Mouse (Mus musculus) liver, postnatal 0 days (tissue): ENCODE data around the gene Btbd9.

Experiments used
- CTCF ChIP-seq: sonication (generic); IDR thresholded peaks from 2 replicates; pipeline ENCODE4 v1.5.1; 2016; ENCODE audit warnings: antibody characterized with exemption, low read depth
- EP300 ChIP-seq: IDR thresholded peaks from 2 replicates; pipeline ENCODE4 v1.6.1; 2016; ENCODE audit warnings: antibody characterized with exemption, low read depth, mild to moderate bottlenecking

DNA sequence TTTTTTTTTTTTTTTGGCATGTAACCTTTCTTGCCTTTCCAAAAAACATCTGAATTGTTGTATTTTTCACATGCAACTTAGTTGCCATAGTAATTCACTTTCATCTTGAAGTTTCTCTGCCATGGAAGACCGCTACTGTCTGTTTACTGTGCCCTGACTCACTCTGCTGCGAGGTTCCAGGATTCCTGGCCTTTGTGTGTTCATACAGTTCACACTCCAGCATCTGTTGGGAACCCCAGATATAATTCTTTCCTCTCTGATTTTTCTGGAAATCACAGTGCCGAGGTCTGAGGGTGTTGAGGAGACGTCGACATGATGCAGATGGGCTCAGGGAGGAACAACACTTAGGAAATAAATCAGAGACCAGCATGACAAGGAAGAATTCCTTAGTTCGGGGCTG, 283.6 kb downstream of the Btbd9 start:
- TF ChIP-seq CTCF (no peak), EP300 (no peak)
